Mouse (Mus musculus): ENCODE measurements at regions not wholly inside any gene's neighbourhood (a gene's known extent, or its start where the extent isn't known, plus 50 kb on each side); places are given as distances from the start of the nearest gene placed in this dataset.

DNA sequence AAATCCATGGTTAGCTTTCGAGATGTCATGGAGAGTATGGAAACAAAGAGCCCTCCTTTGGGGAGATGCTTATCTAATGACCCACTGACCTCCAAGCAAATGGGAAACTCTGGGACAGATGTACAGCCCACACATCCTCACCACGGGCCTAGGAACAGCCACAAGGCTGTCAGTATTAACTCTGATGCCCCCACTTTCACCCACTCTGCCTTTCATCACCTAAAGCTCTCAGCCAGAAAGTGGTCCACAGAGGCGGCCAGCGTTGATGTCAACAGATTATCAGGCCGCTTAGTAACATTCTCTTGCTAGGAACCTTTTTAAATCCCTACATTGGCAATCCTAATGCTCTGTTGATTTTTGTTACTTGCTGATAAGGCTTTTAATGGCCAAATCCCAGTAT lies 1210.6 kb downstream of the Diaph3 start:
- Histone ChIP-seq H3K36me3 (ENCODE audit: control insufficient read depth, insufficient read depth, low read length, poor library complexity, severe bottlenecking) (no peaks in the 10 kb centered on the region), H3K27ac (ENCODE audit: insufficient read depth, low read depth, low read length, poor library complexity, severe bottlenecking) (no peak overlapping the region)

DNA sequence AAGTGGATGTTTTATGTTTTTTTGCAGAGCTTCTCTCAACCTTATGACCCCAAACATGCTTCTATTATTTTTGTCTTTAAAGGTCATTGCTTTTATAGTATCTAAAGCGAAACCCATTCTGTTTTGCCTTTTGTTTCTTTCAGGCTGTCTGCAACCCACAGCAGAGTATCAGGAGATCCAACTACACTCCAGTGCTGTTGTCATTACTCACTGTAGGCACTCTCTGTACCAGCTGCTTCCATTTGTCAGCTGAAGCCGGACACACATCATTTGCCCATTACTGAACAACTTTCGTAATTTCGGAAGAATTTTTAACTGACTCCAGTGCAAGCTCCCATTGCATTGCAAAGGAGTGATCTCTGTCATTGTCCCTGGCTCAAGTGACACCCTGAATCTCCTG lies 1222.1 kb downstream of the Diaph3 start:
- H3K36me3 ChIP-seq (ENCODE audit: control insufficient read depth, insufficient read depth, low read length, poor library complexity, severe bottlenecking) = no peaks in the 10 kb centered on the region
- H3K4me3 ChIP-seq (ENCODE audit: insufficient read depth in 1 of 2, low read depth in 1 of 2, low read length in 2 of 2, poor library complexity in 1 of 2, severe bottlenecking in 1 of 2) = no peak overlapping the region
- H3K27ac ChIP-seq (ENCODE audit: insufficient read depth, low read depth, low read length, poor library complexity, severe bottlenecking) = no peak overlapping the region
- H3K9ac ChIP-seq (ENCODE audit: insufficient read depth, low read depth, low read length, poor library complexity, severe bottlenecking) = no peak overlapping the region
- no peak for DNase-seq (ENCODE audit: low read depth, low spot score)
- TF ChIP-seq HCFC1 (IDR thresholded peaks at IDR 0.05; ENCODE audit: borderline replicate concordance, insufficient read depth, low read length) (no peak), MAFK (IDR thresholded peaks at IDR 0.05; ENCODE audit: insufficient read depth, low read depth, low read length) (no peak)
- no peaks in the 10 kb centered on the region for H3K4me1 ChIP-seq (ENCODE audit: control insufficient read depth in 2 of 2, insufficient read depth in 2 of 2, low read length in 2 of 2, poor library complexity in 1 of 2)
- in situ Hi-C loops (cut with MboI; ENCODE audit: low sequenced_read_pairs in 2 of 2, unreplicated experiment in 2 of 2) = no loop called here
- no peaks in the 10 kb centered on the region for H3K9me3 ChIP-seq (ENCODE audit: control insufficient read depth, insufficient read depth, low read depth, low read length)

More for the DNA sequence above, 1210.6 kb downstream of the Diaph3 start:
- no peak for TF ChIP-seq CHD2 (IDR thresholded peaks at IDR 0.05; ENCODE audit: low read depth, low read length)
- no peak for TF ChIP-seq MAFK (IDR thresholded peaks at IDR 0.05; ENCODE audit: insufficient read depth, low read depth, low read length)
- no peak for TF ChIP-seq ZNF384 (IDR thresholded peaks at IDR 0.05; ENCODE audit: low read depth, low read length)
- no peak for TF ChIP-seq ZC3H11A (IDR thresholded peaks at IDR 0.05; ENCODE audit: borderline replicate concordance, low read depth, low read length)
- TF ChIP-seq HCFC1 (IDR thresholded peaks at IDR 0.05; ENCODE audit: borderline replicate concordance, insufficient read depth, low read length) = no peak
- no peak overlapping the region for H3K4me3 ChIP-seq (ENCODE audit: insufficient read depth in 1 of 2, low read depth in 1 of 2, low read length in 2 of 2, poor library complexity in 1 of 2, severe bottlenecking in 1 of 2)
- H3K4me1 ChIP-seq (ENCODE audit: control insufficient read depth in 2 of 2, insufficient read depth in 2 of 2, low read length in 2 of 2, poor library complexity in 1 of 2) = no peaks in the 10 kb centered on the region
- no peaks in the 10 kb centered on the region for H3K9me3 ChIP-seq (ENCODE audit: control insufficient read depth, insufficient read depth, low read depth, low read length)
- H3K9ac ChIP-seq (ENCODE audit: insufficient read depth, low read depth, low read length, poor library complexity, severe bottlenecking) = no peak overlapping the region
- DNase-seq (ENCODE audit: low read depth, low spot score) = no peak
- in situ Hi-C loops (cut with MboI; ENCODE audit: low sequenced_read_pairs in 2 of 2, unreplicated experiment in 2 of 2) = no loop called here

DNA sequence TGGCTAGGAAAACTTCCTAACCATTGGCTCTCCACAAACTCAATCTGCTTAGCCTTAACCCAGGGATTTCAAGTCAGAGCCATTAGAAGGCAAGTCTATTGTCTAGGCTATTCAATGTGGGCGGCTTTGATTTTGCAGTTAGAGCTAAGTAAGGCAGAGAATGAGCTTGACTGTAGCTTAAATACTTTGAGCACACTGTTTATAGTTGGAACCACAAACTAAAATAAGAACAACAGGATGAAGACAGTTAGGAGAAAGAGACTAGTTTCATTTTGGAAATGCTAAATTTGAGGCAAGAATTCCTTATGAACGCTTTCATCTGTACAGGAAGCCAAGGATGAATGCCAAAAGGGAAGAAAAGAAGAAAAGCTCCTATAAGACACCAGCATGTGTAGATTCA lies 1225.3 kb downstream of the Diaph3 start:
- TF ChIP-seq MAFK (IDR thresholded peaks at IDR 0.05; ENCODE audit: insufficient read depth, low read depth, low read length) (no peak), ZNF384 (IDR thresholded peaks at IDR 0.05; ENCODE audit: low read depth, low read length) (no peak), CHD2 (IDR thresholded peaks at IDR 0.05; ENCODE audit: low read depth, low read length) (no peak), HCFC1 (IDR thresholded peaks at IDR 0.05; ENCODE audit: borderline replicate concordance, insufficient read depth, low read length) (no peak), ZC3H11A (IDR thresholded peaks at IDR 0.05; ENCODE audit: borderline replicate concordance, low read depth, low read length) (no peak)
- no peaks in the 10 kb centered on the region for H3K4me1 ChIP-seq (ENCODE audit: control insufficient read depth in 2 of 2, insufficient read depth in 2 of 2, low read length in 2 of 2, poor library complexity in 1 of 2)
- no peaks in the 10 kb centered on the region for H3K36me3 ChIP-seq (ENCODE audit: control insufficient read depth, insufficient read depth, low read length, poor library complexity, severe bottlenecking)
- H3K9me3 ChIP-seq (ENCODE audit: control insufficient read depth, insufficient read depth, low read depth, low read length) = no peaks in the 10 kb centered on the region
- in situ Hi-C loops (cut with MboI; ENCODE audit: low sequenced_read_pairs in 2 of 2, unreplicated experiment in 2 of 2) = no loop called here
- no peak overlapping the region for H3K4me3 ChIP-seq (ENCODE audit: insufficient read depth in 1 of 2, low read depth in 1 of 2, low read length in 2 of 2, poor library complexity in 1 of 2, severe bottlenecking in 1 of 2)
- DNase-seq (ENCODE audit: low read depth, low spot score) = no peak
- H3K27ac ChIP-seq (ENCODE audit: insufficient read depth, low read depth, low read length, poor library complexity, severe bottlenecking) = no peak overlapping the region
- H3K9ac ChIP-seq (ENCODE audit: insufficient read depth, low read depth, low read length, poor library complexity, severe bottlenecking) = no peak overlapping the region

- Histone ChIP-seq H3K4me1 (ENCODE audit: control insufficient read depth in 2 of 2, insufficient read depth in 2 of 2, low read length in 2 of 2, poor library complexity in 1 of 2) (no peaks in the 10 kb centered on the region), H3K36me3 (ENCODE audit: control insufficient read depth, insufficient read depth, low read length, poor library complexity, severe bottlenecking) (no peaks in the 10 kb centered on the region), H3K4me3 (ENCODE audit: insufficient read depth in 1 of 2, low read depth in 1 of 2, low read length in 2 of 2, poor library complexity in 1 of 2, severe bottlenecking in 1 of 2) (no peak overlapping the region), H3K9me3 (ENCODE audit: control insufficient read depth, insufficient read depth, low read depth, low read length) (no peaks in the 10 kb centered on the region), H3K27ac (ENCODE audit: insufficient read depth, low read depth, low read length, poor library complexity, severe bottlenecking) (no peak overlapping the region), H3K9ac (ENCODE audit: insufficient read depth, low read depth, low read length, poor library complexity, severe bottlenecking) (no peak overlapping the region)
- TF ChIP-seq CHD2 (IDR thresholded peaks at IDR 0.05; ENCODE audit: low read depth, low read length) = no peak
- TF ChIP-seq MAFK (IDR thresholded peaks at IDR 0.05; ENCODE audit: insufficient read depth, low read depth, low read length) = no peak
- no peak for TF ChIP-seq HCFC1 (IDR thresholded peaks at IDR 0.05; ENCODE audit: borderline replicate concordance, insufficient read depth, low read length)
- TF ChIP-seq ZC3H11A (IDR thresholded peaks at IDR 0.05; ENCODE audit: borderline replicate concordance, low read depth, low read length) = no peak
- no peak for TF ChIP-seq ZNF384 (IDR thresholded peaks at IDR 0.05; ENCODE audit: low read depth, low read length)
- in situ Hi-C loops (cut with MboI; ENCODE audit: low sequenced_read_pairs in 2 of 2, unreplicated experiment in 2 of 2) = no loop called here
- no peak for DNase-seq (ENCODE audit: low read depth, low spot score)
Measured at GRCm38 (mm10) chr14:85897890-85898289, 1243.1 kb downstream of the Diaph3 start.

DNA sequence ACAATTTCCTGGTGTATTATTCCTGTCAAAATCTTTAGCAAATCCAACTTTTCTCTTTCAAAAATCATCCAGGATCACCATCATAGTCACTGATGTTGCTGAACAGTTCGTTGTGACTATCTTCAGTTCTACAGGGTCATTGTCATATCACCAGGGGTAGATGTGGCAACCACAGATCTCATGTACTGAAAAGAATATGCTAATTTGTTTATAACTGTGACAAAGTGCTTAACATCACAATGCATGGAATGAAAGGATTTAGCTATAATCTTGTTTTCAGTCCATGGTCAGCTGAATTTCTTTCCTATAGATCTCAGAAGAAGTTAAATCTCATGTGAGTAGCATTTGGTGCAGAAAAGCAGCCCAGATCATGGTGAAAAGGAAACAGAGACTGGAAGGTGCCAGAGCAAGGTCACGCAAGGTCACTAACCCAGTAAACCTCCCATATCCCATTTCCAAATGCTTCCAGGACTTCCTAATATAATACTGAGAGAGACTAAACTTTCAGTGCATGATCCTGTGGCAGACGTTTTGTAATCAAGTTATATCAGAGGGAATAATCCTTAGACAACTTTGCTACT lies 1279.6 kb downstream of the Diaph3 start:
- DNase-seq (ENCODE audit: low read depth, low spot score) = no peak
- no peak overlapping the region for H3K27ac ChIP-seq (ENCODE audit: insufficient read depth, low read depth, low read length, poor library complexity, severe bottlenecking)
- H3K4me1 ChIP-seq (ENCODE audit: control insufficient read depth in 2 of 2, insufficient read depth in 2 of 2, low read length in 2 of 2, poor library complexity in 1 of 2) = no peaks in the 10 kb centered on the region
- in situ Hi-C loops (cut with MboI; ENCODE audit: low sequenced_read_pairs in 2 of 2, unreplicated experiment in 2 of 2) = no loop called here
- H3K36me3 ChIP-seq (ENCODE audit: control insufficient read depth, insufficient read depth, low read length, poor library complexity, severe bottlenecking) = no peaks in the 10 kb centered on the region
- H3K4me3 ChIP-seq (ENCODE audit: insufficient read depth in 1 of 2, low read depth in 1 of 2, low read length in 2 of 2, poor library complexity in 1 of 2, severe bottlenecking in 1 of 2) = no peak overlapping the region
- H3K9ac ChIP-seq (ENCODE audit: insufficient read depth, low read depth, low read length, poor library complexity, severe bottlenecking) = no peak overlapping the region
- H3K9me3 ChIP-seq (ENCODE audit: control insufficient read depth, insufficient read depth, low read depth, low read length) = no peaks in the 10 kb centered on the region
- TF ChIP-seq ZC3H11A (IDR thresholded peaks at IDR 0.05; ENCODE audit: borderline replicate concordance, low read depth, low read length) (no peak), HCFC1 (IDR thresholded peaks at IDR 0.05; ENCODE audit: borderline replicate concordance, insufficient read depth, low read length) (no peak), CHD2 (IDR thresholded peaks at IDR 0.05; ENCODE audit: low read depth, low read length) (no peak), ZNF384 (IDR thresholded peaks at IDR 0.05; ENCODE audit: low read depth, low read length) (no peak), MAFK (IDR thresholded peaks at IDR 0.05; ENCODE audit: insufficient read depth, low read depth, low read length) (no peak)

Data from ES-E14 (cell line).